Mouse (Mus musculus) yolk sac, embryonic 10.5 days (tissue): ENCODE measurements at regions not wholly inside any gene's neighbourhood (a gene's known extent, or its start where the extent isn't known, plus 50 kb on each side); places are given as distances from the start of the nearest gene placed in this dataset.

Experiments used
- DNase-seq: peaks from one replicate; pipeline ENCODE4 v3.0.0-alpha.2; 2017; ENCODE audit warnings: low spot score

- DNase-seq: no peak
These were observed 68.3 kb upstream of the Lrig1 start for GRCm38 (mm10) chr6:94768230-94768629.

- DNase-seq: no peak
These were observed 65.8 kb upstream of the Lrig1 start for GRCm38 (mm10) chr6:94765724-94766123.

- DNase-seq: no peak
These were observed 61.4 kb upstream of the Lrig1 start for GRCm38 (mm10) chr6:94761341-94761740.

- no peak for DNase-seq
These were observed 60.7 kb upstream of the Lrig1 start for GRCm38 (mm10) chr6:94760629-94761111.

GRCm38 (mm10) chr6:94759649-94760048 is 59.7 kb upstream of the Lrig1 start:
- no peak for DNase-seq

GRCm38 (mm10) chr6:94756006-94756405 is 56.0 kb upstream of the Lrig1 start:
- no peak for DNase-seq

GRCm38 (mm10) chr6:94755297-94755831 is 55.4 kb upstream of the Lrig1 start:
- no peak for DNase-seq

GRCm38 (mm10) chr6:94754522-94754921 is 54.6 kb upstream of the Lrig1 start:
- DNase-seq: no peak

GRCm38 (mm10) chr6:94751101-94751440 is 51.1 kb upstream of the Lrig1 start:
- DNase-seq: no peak

- DNase-seq: no peak
These were observed 50.5 kb upstream of the Lrig1 start for GRCm38 (mm10) chr6:94750228-94751100.
